Mouse (Mus musculus) embryonic facial prominence, embryonic 11.5 days (tissue): Measurements from ENCODE around the gene Cars2. TPM values are rescaled to one million over a fixed set of nuclear protein-coding genes. Genes with fewer than 3 reads are reported as not detected.

Experiments
- ATAC-seq: fragments of 200-750 bp; cut with Nextera tagmentation; replicated peaks from 2 replicates; pipeline ENCODE4 v1.8.0; 2017; ENCODE audit warnings: low read depth; ENCODE audit not compliant: insufficient number of reproducible peaks, low FRiP score, low TSS enrichment
- DNase-seq: peaks from one replicate; pipeline ENCODE4 v3.0.0-alpha.2; 2015; ENCODE audit warnings: low spot score
- H3K27ac ChIP-seq: fragments of 300-500 bp; sonication (generic); replicated peaks from 2 replicates; pipeline ENCODE4 v1.5.1; 2014; ENCODE audit warnings: mild to moderate bottlenecking, low read depth, low read length, control low read depth
- H3K27me3 ChIP-seq: fragments of 300-500 bp; sonication (generic); 2 replicates; pipeline ENCODE4 v1.6.1; 2014; ENCODE audit warnings: mild to moderate bottlenecking, low read length, moderate library complexity, mixed read lengths; ENCODE audit not compliant: control insufficient read depth, insufficient read depth
- H3K36me3 ChIP-seq: fragments of 300-500 bp; sonication (generic); replicated peaks from 2 replicates; pipeline ENCODE4 v1.6.1; 2014; ENCODE audit warnings: low read depth, mild to moderate bottlenecking, low read length, moderate library complexity, mixed read lengths; ENCODE audit not compliant: control insufficient read depth, insufficient read depth
- H3K4me1 ChIP-seq: fragments of 300-500 bp; sonication (generic); 2 replicates; pipeline ENCODE4 v1.6.1; 2014; ENCODE audit warnings: low read length, mixed read lengths; ENCODE audit not compliant: control insufficient read depth, insufficient read depth
- H3K4me2 ChIP-seq: fragments of 300-500 bp; sonication (generic); 2 replicates; pipeline ENCODE4 v1.6.1; 2014; ENCODE audit warnings: low read depth, mild to moderate bottlenecking, control low read depth, low read length, moderate library complexity
- H3K4me3 ChIP-seq: fragments of 300-500 bp; sonication (generic); 2 replicates; pipeline ENCODE4 v1.5.1; 2014; ENCODE audit warnings: low read depth, low read length, control low read depth
- H3K9ac ChIP-seq: fragments of 300-500 bp; sonication (generic); replicated peaks from 2 replicates; pipeline ENCODE4 v1.6.1; 2014; ENCODE audit warnings: mild to moderate bottlenecking, control low read depth, low read length
- H3K9me3 ChIP-seq: fragments of 300-500 bp; sonication (generic); replicated peaks from 2 replicates; pipeline ENCODE4 v1.6.1; 2016; ENCODE audit warnings: mild to moderate bottlenecking, low read length, inconsistent platforms, mixed read lengths; ENCODE audit not compliant: control insufficient read depth
- WGBS: fragments of 180-500 bp; shearing (Covaris S2); extraction: QIAGEN DNeasy Blood & Tissue Kit; methylation state at CpG from one replicate; pipeline ENCODE4 v1.1.7; 2014; 5-methylcytosine and 5-hydroxymethylcytosine counted together
- polyA plus RNA-seq: library from polyadenylated mRNA; unstranded; fragments of >200 nt; fragmentation: Nextera tagmentation; extraction: Ambion mirVana; gene quantifications from 2 replicates; pipeline ENCODE4 v1.2.1, GENCODE M21; 2014

Cars2 gene
- 15.7 and 18.6 TPM in 2 replicates for polyA plus RNA-seq

DNA sequence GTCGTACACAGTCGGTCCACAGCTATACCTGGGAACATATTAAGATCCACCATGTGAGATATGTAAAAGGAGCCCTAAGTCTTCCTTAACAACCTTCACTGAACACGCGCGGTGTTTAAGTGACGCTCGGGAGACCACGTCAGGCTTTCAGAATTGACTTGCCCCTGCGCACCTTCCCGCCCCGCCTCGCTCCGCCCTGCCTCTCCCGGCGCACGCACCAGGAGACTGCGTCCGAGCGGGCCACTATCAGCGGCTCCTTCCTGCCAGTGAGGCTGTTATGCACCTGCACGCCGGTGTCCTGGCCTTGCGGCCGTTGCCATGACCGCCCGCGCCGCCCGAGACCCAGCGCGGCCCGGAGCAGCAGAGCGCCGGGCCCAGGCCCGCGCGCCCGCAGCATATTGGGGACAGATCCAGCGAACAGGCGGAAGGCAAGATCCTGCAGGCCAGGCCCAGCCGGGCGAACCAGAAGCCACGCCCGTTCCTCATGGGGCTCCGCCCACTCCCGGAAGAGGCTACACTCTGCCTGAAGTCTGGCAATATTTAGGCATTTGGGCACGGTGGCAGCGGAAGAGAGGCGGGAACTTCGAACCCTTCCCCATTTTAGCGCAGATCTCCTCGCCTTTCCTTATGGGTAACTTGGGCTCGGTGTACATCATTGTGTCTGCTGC lies at the start of gene Cars2:
Gene Cars2 (minus strand): TSS at position 503 of the 668 bp plus-strand sequence.
- no peaks in the 10 kb centered on the region for H3K36me3 ChIP-seq
- H3K9ac ChIP-seq: peak within 1 kb of the TSS; percentile 82
- peak within 1 kb of the TSS; percentile 81 for H3K4me2 ChIP-seq
- H3K27me3 ChIP-seq: no peaks in the 10 kb centered on the region
- peak within 1 kb of the TSS; percentile 73 for H3K27ac ChIP-seq
- H3K4me1 ChIP-seq: peaks cover 4% of the 10 kb centered on the region; the same call in 1 of the 2 replicates
- DNase-seq (peak; percentile 93), ATAC-seq (peak; percentile 61)
- under 1% methylated on average over 51 of the region's 53 CpGs for WGBS
- H3K4me3 ChIP-seq: peak within 1 kb of the TSS; percentile 81
- H3K9me3 ChIP-seq: no peaks in the 10 kb centered on the region

DNA sequence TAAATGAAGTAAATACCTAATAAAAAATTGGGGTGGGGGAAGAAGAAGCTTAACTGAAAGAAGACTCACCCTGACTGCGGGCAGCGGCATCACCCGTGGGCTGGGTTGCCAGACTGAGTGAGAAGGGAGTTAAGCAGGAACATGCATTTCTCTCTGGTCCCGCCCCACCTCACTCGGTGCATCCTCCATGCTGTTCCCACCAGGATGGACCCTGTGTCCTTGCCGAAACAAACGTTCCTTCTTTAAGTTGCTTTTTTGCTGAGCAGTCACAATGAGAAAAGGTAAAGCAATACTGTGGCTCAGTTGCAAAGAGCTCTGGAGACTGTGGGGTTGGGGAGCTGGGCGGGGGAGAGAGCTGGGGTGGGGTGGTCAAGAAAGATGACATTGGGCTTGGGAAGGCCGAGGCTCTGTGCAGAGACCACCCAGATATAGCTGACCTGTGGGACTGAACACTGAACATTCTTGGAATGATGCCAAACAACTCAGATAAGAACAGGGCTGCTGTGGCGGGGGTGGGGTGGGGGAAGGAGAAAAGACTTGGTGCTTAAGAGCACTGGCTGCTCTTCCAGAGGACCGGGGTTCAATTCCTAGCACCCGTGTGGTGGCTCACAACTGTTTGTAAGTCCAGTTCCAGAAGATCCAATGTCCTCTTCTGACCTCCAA lies 42.8 kb upstream of the Cars2 start:
- ATAC-seq: no peak
- no peak overlapping the region for H3K4me3 ChIP-seq
- H3K27ac ChIP-seq: no peak overlapping the region
- H3K27me3 ChIP-seq: no peaks in the 10 kb centered on the region; the same call in 1 of the 2 replicates
- no peak overlapping the region for H3K9ac ChIP-seq
- no peaks in the 10 kb centered on the region for H3K4me1 ChIP-seq
- WGBS: 77% methylated on average over 12 of the region's 12 CpGs
- H3K36me3 ChIP-seq: no peaks in the 10 kb centered on the region
- no peak overlapping the region for H3K4me2 ChIP-seq
- H3K9me3 ChIP-seq: no peaks in the 10 kb centered on the region
- no peak for DNase-seq

DNA sequence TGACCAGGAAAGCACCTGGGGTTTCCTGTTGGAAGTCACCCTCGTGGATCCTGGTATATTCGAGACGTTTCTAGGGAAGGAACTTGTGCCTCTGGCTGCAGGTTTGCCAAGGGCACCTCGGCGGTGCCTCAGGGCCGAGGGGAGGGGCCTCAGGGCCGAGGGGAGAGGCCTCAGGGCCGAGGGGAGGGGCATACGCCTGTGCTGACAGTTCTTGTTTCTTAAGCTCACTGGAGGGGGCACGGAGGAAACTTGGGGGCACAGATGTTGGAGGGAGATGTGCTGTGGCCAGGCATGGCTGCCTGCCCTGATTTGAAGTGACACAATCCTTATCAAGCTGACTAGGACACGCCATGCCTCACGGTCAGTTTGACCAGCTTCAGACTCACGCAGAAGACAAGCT lies 41.7 kb upstream of the Cars2 start:
- H3K4me2 ChIP-seq: no peak overlapping the region
- no peaks in the 10 kb centered on the region; the same call in 1 of the 2 replicates for H3K27me3 ChIP-seq
- H3K4me3 ChIP-seq: no peak overlapping the region
- no peak overlapping the region for H3K9ac ChIP-seq
- ATAC-seq (no peak), DNase-seq (no peak)
- WGBS: 43% methylated on average over 13 of the region's 13 CpGs
- H3K36me3 ChIP-seq: no peaks in the 10 kb centered on the region
- no peaks in the 10 kb centered on the region for H3K4me1 ChIP-seq
- no peak overlapping the region for H3K27ac ChIP-seq
- H3K9me3 ChIP-seq: no peaks in the 10 kb centered on the region

DNA sequence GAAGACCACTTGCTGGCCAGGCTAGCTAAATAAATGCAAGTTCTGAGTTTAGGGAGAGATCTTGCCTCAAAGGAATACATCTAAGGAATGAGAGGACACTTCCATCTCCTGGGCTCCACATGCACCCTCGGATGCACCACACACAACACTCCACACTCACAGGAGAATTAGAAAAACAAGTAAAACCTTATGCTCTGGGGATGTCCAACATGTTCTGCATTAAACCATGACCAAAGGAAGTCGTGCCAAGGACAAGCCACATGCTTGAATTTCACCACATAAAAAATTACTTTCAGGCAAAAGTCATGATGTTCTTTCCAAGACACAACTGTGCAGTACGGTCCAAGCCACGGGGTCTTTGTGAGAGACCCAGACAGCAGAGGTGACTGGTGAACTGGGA lies 41.3 kb upstream of the Cars2 start:
- Histone ChIP-seq H3K27me3 (no peaks in the 10 kb centered on the region; the same call in 1 of the 2 replicates), H3K4me3 (no peak overlapping the region), H3K4me2 (no peak overlapping the region), H3K4me1 (no peaks in the 10 kb centered on the region), H3K27ac (no peak overlapping the region), H3K9me3 (no peaks in the 10 kb centered on the region), H3K9ac (no peak overlapping the region), H3K36me3 (no peaks in the 10 kb centered on the region)
- DNase-seq (no peak), ATAC-seq (no peak)
- 71% methylated on average over 4 of the region's 4 CpGs for WGBS

DNA sequence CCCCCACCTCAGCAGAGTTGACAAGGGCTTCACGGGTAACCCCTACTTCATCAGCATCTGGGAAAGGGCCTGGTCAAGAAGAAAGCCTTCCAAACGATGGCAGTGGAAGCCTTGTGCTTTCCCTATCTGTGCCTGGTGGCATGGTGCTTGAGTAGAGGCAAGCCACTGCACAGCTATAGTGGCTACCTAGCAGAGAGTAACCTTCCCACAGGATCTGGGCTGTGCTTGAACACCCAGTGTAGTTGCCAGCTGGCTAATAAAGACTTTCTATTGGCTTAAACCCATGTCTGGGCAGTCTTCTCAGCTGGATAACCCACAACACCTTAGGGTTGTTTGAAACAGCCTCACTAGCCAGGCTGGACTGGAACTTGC lies 35.8 kb upstream of the Cars2 start:
- H3K4me2 ChIP-seq: no peak overlapping the region
- DNase-seq: no peak
- 55% methylated on average over 2 of the region's 2 CpGs for WGBS
- 0 out of 2 replicates have a peak, but pooled peaks have one; percentile 29 for ATAC-seq
- no peaks in the 10 kb centered on the region for H3K4me1 ChIP-seq
- no peak overlapping the region for H3K9ac ChIP-seq
- H3K4me3 ChIP-seq: no peak overlapping the region
- no peak overlapping the region for H3K27ac ChIP-seq
- no peaks in the 10 kb centered on the region for H3K27me3 ChIP-seq
- H3K36me3 ChIP-seq: no peaks in the 10 kb centered on the region
- no peaks in the 10 kb centered on the region for H3K9me3 ChIP-seq

DNA sequence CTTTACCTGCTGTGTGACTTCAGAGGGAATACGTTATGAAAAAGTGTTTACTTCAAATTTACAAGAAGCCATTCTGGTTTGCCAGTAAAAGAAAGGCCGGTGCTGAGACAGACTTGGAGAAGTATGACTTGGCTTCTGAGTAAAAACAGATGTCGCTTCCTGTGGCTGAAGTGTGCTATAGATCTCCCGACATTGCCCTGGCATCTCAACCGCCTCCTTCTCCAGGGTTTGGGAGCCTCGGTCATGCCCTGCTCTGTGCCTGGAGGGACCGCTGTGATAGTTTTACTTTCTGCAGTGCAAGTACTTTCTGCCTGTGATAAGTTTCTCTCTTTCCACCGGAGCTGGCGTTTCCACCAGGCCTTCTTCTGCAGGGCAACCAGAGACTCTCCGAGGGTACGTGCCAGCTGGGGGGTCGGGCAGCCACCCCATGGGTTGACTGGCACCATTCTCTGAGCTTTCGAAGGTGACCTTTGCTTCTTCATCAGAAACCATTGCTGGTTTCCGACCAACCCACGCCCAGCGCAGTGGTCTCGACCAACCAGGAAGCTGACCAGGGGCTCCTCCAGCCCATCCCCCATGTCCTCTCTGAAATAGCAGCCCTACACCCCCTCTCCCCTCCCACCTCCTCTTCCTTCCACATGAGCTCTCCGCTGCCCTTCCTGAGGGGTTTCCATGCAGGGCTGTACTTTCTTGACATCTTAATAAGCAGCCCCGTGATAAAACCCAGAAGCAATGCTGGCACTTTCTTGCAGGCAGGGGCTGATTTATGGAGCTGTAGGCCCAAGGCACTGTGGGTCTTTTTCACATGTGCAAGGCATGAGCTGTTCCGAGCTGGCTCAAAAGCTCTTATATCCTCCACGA lies 35.2 kb upstream of the Cars2 start:
- DNase-seq (peak; percentile 67), ATAC-seq (peak; percentile 48; the same call in 1 of the 2 replicates)
- Histone ChIP-seq H3K9ac (no peak overlapping the region), H3K27ac (peak overlapping the region; percentile 43), H3K4me3 (no peak overlapping the region), H3K4me1 (no peaks in the 10 kb centered on the region), H3K9me3 (no peaks in the 10 kb centered on the region), H3K4me2 (no peak overlapping the region), H3K36me3 (no peaks in the 10 kb centered on the region), H3K27me3 (no peaks in the 10 kb centered on the region)
- WGBS: 64% methylated on average over 21 of the region's 21 CpGs

DNA sequence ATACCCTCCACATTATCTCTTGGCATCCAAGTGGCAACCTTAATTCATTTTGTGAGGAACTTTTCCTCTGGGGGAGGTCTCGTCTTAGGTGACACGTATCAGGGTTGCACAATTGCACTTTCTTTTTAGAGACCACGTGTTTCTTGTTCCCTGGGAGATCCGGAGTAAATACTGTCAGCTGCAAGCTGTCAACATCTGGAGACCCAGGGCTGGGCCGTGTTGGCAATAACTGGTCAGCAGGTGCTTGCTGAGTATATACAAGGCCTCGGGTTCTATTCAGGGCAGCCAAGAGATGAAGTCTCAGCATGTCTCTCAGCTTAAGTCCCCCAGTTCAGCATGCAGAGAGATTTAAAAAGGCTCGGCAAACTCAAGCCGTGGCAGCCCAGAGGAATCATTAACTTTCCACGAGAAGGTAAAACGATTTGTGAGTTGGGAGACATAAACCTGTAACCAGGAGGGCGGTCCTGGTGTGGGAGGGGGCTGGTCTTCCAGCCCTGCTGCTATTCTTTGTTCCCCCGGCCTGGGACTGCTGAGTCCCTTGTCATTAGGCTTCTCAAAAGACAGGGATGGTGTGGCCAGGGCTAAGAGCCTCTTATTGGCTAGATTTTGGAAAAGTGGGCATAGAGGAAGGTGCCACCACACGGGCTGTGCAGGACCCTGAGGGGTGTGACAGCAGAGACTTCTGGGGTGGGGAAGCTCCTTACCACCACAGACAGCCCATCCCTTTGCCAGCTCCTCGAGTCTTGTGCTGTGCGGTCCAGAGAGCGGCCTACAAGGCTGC lies 25.2 kb upstream of the Cars2 start:
- no peaks in the 10 kb centered on the region for H3K4me1 ChIP-seq
- H3K27ac ChIP-seq: no peak overlapping the region
- no peak overlapping the region for H3K4me3 ChIP-seq
- no peaks in the 10 kb centered on the region for H3K27me3 ChIP-seq
- WGBS: 61% methylated on average over 16 of the region's 16 CpGs
- H3K4me2 ChIP-seq: no peak overlapping the region
- DNase-seq (peak; percentile 11), ATAC-seq (0 out of 2 replicates have a peak, but pooled peaks have one; percentile 44)
- H3K9ac ChIP-seq: no peak overlapping the region
- no peaks in the 10 kb centered on the region for H3K9me3 ChIP-seq
- H3K36me3 ChIP-seq: no peaks in the 10 kb centered on the region
